Mouse (Mus musculus) brain, embryonic 14.5 days (tissue): ENCODE measurements at regions not wholly inside any gene's neighbourhood (a gene's known extent, or its start where the extent isn't known, plus 50 kb on each side); places are given as distances from the start of the nearest gene placed in this dataset.
A peak's percentile ranks its signal among the peaks of the same experiment; 100 is the strongest.

Source experiments
- DNase-seq: peaks from one replicate; pipeline ENCODE4 v3.0.0-alpha.2; 2011; ENCODE audit warnings: low read depth
- CTCF ChIP-seq: fragments of 200-500 bp; IDR thresholded peaks from 2 replicates; pipeline ENCODE4 v1.5.1; 2012; ENCODE audit warnings: inconsistent platforms, mild to moderate bottlenecking, moderate library complexity, borderline replicate concordance; ENCODE audit not compliant: insufficient read depth, insufficient read length; ENCODE audit errors: extremely low read depth
- POLR2A ChIP-seq: fragments of 200-500 bp; IDR thresholded peaks from 2 replicates; pipeline ENCODE4 v1.6.1; 2012; ENCODE audit warnings: mild to moderate bottlenecking, inconsistent platforms, borderline replicate concordance; ENCODE audit not compliant: poor library complexity, insufficient read depth, insufficient read length, severe bottlenecking; ENCODE audit errors: extremely low read depth

DNA sequence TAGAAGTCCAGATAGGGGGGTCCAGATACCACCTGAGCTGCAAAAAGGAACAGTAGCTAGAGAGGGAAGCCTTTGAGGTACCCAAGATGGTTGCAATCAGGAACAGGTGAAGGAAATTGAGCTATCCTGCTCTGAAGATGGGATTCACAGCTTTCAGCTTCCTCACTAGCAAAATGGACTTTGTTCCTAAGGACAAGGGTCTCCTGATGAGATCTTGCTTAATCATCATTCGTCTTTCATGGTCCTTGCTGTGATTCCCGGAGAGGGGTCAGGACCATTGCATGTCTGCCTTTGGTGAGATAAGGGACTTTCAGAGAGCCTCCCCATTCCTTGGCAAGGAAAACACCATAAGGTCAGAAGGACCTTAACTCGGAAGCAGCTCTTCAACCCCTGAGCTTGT is 549.4 kb upstream of the Mgmt start:
- TF ChIP-seq CTCF (no peak), POLR2A (no peak)
- DNase-seq, result no peak

DNA sequence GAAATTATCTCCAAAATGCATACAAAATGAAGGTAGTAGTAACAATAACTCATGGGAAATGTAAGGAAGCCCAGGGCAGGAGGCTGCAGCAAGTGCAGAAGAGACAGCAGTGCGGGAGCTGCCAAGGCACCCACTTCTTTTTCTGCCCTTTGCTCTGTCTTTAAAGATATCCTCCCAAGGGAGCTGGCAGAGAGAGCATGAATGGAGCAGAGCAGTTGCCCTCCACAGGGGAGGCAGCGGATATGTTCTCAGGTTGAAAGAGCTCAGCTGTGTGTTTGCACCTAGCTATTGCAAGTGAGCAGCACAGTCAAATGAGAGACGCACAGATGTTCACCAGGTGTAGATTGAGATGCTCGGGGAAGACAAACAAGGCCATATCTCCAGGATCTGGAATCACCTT is 547.9 kb upstream of the Mgmt start:
- no peak for DNase-seq
- TF ChIP-seq CTCF (no peak), POLR2A (no peak)

DNA sequence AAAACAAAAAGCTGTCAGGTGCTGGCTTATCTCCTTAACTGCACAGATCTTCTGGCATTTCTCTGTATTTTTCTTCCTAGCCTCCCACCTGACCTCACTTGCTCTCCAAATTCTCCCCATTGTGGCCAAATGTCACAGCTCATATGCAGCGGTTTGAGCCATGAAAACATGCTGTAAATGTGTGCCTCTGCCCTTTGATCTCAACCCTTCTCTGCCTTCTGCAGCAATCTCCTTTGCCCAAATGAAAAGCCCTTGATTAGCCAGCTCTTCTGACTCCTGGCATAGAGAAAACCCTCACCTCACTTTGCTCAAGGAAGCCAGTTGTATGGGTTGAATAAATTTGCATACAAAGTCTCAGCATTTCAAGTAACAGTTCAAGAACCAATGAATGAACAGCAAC is 546.1 kb upstream of the Mgmt start:
- DNase-seq, result no peak
- TF ChIP-seq POLR2A (no peak), CTCF (no peak)

DNA sequence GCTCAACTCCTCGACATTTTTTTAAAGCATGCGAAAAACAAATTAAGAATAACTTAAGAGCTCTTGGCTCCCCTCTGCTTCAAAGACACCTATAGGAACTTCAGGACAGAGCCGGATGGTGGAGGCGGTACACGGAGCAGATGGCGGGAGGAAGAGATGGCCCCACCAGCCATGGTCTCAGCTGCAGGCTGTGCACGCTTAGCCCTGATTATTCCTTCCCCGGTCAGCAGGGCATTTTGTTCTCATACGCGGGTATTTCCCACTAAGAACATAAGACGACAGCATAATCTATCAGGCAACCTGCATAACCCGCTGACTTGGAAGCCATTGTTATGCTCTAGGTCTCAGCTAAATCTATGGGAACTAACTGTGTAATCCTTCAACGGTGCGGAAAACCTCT is 544.8 kb upstream of the Mgmt start:
- TF ChIP-seq POLR2A (no peak), CTCF (no peak)
- DNase-seq, result no peak

DNA sequence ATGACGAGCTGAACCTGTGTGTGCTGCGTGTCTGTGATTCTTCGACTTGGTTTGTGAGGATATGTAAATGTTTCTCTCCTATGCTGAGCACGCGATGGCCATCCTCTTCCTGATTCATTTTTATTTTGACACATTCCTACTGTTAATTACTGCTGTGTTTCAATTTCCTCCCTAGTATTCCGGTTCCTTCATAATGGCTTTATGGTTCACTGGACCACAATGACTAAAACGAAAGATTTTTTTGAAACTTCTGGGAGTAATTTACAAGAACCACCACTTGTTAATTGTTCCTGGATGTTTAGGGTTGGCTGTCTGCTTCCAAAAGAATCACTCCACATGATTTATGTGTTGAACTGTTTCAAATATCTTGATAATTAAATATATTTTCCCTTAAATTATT is 537.4 kb upstream of the Mgmt start:
- TF ChIP-seq POLR2A, result no peak
- TF ChIP-seq CTCF, result no peak

DNA sequence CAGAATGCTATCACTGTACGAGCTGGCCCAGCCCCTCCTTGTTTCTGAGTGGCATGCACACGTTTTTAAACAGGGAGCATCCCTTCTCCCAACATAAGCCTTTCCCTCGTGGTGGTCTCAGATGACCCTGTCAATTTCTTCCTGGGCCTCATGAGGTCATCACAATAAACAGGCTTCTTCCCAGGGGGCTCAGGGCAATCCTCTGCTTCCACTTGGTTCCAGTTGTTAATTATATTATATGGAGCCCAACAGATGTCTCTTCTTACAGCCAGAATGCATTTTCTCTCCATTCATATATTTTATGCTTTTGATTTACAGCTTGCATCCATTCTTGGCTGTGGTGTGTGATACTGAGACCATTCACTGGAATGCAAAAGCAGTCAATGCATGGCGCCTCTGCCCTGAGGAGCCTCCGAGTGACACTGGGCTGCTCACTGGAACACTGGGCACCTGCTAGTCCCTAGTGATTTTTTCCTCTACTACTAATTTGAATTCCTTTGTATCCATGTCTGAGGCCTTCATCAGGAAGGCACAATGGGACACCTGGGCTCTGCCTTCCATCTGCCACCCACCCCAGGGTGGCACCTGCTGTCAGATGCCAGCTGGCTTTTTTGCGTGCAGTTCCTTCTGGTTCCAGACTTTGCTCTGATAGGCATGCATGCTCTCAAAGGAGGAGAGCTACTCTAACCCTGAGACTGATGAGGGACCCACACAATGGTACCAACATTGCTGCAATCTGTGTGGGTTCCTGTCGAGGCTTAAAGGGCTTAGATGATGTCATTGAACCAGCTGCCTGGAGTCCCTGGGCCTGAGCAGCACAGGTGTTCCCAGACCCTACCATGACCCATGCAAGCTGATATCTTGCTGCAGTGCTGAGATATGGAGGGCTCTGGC is 528.8 kb upstream of the Mgmt start:
- peak; percentile 71 for DNase-seq

More for the DNA sequence above, 537.4 kb upstream of the Mgmt start:
- DNase-seq, result no peak

DNA sequence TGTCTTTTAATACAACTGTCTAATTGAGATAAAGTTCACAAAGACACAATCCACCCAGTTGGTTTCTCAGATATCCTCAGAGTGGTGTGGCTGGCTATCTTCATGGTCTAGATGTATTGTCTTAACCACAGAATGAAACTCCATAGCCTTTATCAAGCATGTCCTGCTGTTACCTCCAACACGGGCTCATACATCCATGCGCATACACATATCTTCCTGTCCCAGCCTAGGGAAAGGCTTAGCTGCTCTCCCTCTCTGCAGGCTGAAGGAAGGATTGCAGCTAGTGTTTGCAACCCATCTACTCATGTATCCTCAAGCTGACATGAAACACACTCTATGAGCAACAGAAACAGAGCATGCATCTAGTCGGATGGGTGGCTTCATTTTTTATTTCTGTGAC is 517.2 kb upstream of the Mgmt start:
- no peak for DNase-seq
- TF ChIP-seq POLR2A (no peak), CTCF (no peak)

More for the DNA sequence above, 528.8 kb upstream of the Mgmt start:
- TF ChIP-seq POLR2A, result no peak
- no peak for TF ChIP-seq CTCF

DNA sequence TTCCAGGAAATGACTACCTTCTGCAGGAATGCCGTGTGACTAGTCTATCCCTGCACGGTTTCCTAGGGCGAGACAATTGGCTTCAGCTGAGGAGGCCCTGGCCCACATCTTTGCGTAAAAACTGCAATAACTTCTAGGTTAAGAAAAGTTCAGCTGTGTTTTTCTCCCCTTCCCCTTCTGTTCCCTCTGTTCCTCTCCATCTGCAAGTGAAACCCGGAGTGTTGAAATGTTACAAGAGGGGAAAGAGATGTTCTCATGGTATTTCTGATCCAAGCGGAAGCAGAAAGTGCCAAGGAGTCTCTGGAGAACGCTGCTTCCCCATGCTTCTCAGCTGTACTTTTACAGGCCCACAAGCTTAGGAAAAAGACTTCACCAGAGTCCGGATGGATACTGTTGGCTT is 516.7 kb upstream of the Mgmt start:
- no peak for DNase-seq
- TF ChIP-seq POLR2A (no peak), CTCF (no peak)

DNA sequence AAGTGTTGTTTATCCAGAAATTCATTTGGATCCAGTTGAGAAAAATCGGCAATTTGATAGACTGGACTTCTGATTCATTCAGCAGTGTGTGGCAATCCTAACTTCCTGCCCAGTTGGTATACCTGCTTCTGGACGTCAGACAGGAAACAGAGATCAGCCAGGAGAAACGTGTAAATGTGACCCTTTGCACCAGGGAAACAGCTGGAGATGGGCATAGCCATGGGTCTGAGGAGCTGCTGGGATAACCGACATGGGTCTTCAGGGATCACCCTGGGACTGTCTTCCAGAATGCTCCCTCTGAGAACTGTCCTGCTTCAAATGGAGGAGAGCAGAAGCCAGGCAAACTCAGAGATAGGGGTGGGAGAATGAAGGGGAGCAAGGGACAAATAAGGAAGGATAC is 516.1 kb upstream of the Mgmt start:
- TF ChIP-seq POLR2A (no peak), CTCF (no peak)
- no peak for DNase-seq

DNA sequence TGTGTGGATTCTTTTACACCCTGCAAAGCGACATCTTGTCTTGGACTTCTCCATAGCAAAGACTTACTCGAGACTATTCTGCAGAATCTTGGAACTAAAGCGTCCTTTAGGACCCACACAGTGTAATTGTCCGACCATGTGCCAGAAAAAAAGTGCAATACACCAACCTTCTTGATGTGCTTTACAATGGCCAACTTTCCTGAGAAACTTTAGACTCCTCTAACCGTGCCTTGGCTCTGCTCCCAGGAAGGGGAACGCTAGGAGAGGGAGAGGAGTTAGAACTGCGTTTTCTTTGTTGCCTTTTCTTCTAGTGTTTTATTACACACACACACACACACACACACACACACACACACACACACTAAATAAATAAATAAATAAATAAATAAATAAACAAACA is 515.1 kb upstream of the Mgmt start:
- no peak for TF ChIP-seq POLR2A
- no peak for TF ChIP-seq CTCF
- DNase-seq, result peak; percentile 57

DNA sequence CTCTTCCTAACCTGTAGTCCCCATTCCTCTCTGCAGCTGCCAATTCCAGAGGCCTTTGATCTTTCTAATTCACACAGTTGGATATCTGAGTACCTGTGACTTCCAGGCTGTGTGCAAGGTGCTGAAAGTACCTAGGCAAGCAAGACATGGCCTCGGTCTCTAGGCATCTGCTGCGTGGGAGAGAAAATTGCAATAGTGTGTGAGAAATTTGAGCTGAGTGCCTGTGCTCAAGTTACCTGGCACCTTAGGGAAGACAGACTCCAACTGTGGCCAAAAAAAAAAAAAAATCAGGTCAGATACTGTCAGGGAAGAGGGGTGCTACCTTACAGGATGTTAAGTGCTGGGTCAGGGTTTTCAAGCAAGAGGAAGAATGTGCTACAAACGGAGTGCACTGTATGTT is 514.7 kb upstream of the Mgmt start:
- TF ChIP-seq CTCF (no peak), POLR2A (no peak)
- no peak for DNase-seq

DNA sequence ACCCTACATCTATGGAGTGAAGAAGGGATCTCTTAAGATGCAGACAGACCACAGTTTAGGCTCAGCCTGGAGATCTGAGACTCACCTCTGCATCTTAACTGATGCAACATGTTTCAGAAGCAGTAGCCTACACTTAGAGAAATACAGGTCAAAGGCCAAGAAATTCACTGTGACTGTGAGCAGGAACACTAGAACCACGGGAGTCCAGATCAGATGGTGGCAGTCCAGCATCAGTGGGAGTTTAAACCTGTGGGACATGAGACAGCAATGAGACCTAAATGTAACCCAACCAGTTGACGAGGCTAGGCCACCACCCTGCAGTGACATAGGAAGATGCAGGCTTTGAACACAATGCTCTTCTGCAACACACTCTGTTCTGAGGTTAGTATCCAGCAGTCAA is 511.1 kb upstream of the Mgmt start:
- TF ChIP-seq POLR2A (no peak), CTCF (no peak)

More for the DNA sequence above, 511.1 kb upstream of the Mgmt start:
- no peak for DNase-seq
